Mouse (Mus musculus) testis, adult 2 months (tissue): ENCODE results near the gene Telo2.

Source experiments
- CTCF ChIP-seq: fragments of 200-500 bp; IDR thresholded peaks from 2 replicates; pipeline ENCODE4 v1.5.1; 2012; ENCODE audit warnings: low read depth, mild to moderate bottlenecking, inconsistent platforms, low read length, moderate library complexity; ENCODE audit not compliant: control insufficient read depth, insufficient read depth, insufficient replicate concordance
- POLR2A ChIP-seq: fragments of 200-500 bp; IDR thresholded peaks from 2 replicates; pipeline ENCODE4 v1.6.1; 2012; ENCODE audit warnings: low read depth, mild to moderate bottlenecking, inconsistent platforms, low read length, moderate library complexity; ENCODE audit not compliant: control insufficient read depth

GRCm38 (mm10) chr17:25057041-25057440 is 58.7 kb downstream of the Telo2 start:
- TF ChIP-seq CTCF = no peak; the same call in 1 of the 2 replicates
- no peak for TF ChIP-seq POLR2A
